Mouse (Mus musculus) heart, adult 2 months (tissue): ENCODE measurements at regions not wholly inside any gene's neighbourhood (a gene's known extent, or its start where the extent isn't known, plus 50 kb on each side); places are given as distances from the start of the nearest gene placed in this dataset.

Experiments
- DNase-seq, 2 experiments: peaks; one replicate each; pipeline ENCODE4 v3.0.0; 2021
- H3K27ac ChIP-seq: fragments of 200-600 bp; 2 replicates; pipeline ENCODE4 v1.8.1; 2022
- H3K27me3 ChIP-seq: fragments of 200-500 bp; 2 replicates; pipeline ENCODE4 v1.6.1; 2012; ENCODE audit warnings: mild to moderate bottlenecking, low read length, inconsistent platforms, mixed read lengths; ENCODE audit not compliant: control insufficient read depth, insufficient read depth
- H3K36me3 ChIP-seq: fragments of 200-500 bp; 2 replicates; pipeline ENCODE4 v1.6.1; 2012; ENCODE audit warnings: low read length, inconsistent platforms; ENCODE audit not compliant: control insufficient read depth, insufficient read depth
- H3K4me1 ChIP-seq: fragments of 200-500 bp; 2 replicates; pipeline ENCODE4 v1.6.1; 2011; ENCODE audit warnings: low read length; ENCODE audit not compliant: control insufficient read depth, insufficient read depth
- H3K4me3 ChIP-seq: fragments of 200-600 bp; 2 replicates; pipeline ENCODE4 v1.8.1; 2022
- H3K79me2 ChIP-seq: fragments of 200-500 bp; replicated peaks from 2 replicates; pipeline ENCODE4 v1.6.1; 2012; ENCODE audit warnings: mild to moderate bottlenecking, inconsistent platforms, low read length, moderate library complexity, mixed read lengths; ENCODE audit not compliant: control insufficient read depth, insufficient read depth
- H3K9ac ChIP-seq: fragments of 200-500 bp; 2 replicates; pipeline ENCODE4 v1.6.1; 2012; ENCODE audit warnings: low read depth, mild to moderate bottlenecking, control low read depth, inconsistent platforms, low read length, mixed read lengths
- CTCF ChIP-seq: fragments of 200-600 bp; IDR thresholded peaks from 2 replicates; pipeline ENCODE4 v1.8.1; 2022; ENCODE audit warnings: antibody characterized with exemption, mild to moderate bottlenecking, moderate library complexity
- EP300 ChIP-seq: fragments of 200-500 bp; IDR thresholded peaks from 2 replicates; pipeline ENCODE4 v1.6.1; 2011; ENCODE audit warnings: low read depth, low read length, control low read depth; ENCODE audit not compliant: insufficient read depth
- POLR2A ChIP-seq: fragments of 200-500 bp; IDR thresholded peaks from 2 replicates; pipeline ENCODE4 v1.6.1; 2011; ENCODE audit warnings: mild to moderate bottlenecking, low read depth, low read length, control low read depth; ENCODE audit not compliant: insufficient read depth
- whole genome bisulfite sequencing: fragments of 180-500 bp; shearing (Covaris S2); methylation state at CpG from one replicate; pipeline ENCODE4 v1.1.7; 2018; 5-methylcytosine and 5-hydroxymethylcytosine counted together
- intact Hi-C: fragments of 180-260 bp; cut with DNase I; formaldehyde crosslinking; loops from one replicate; pipeline ENCODE4 v1.15.1; 2025

GRCm38 (mm10) chr14:17172330-17173110 is 353.6 kb upstream of the Rarb start:
- TF ChIP-seq POLR2A (no peak), EP300 (no peak), CTCF (peak; percentile 20; the same call in 1 of the 2 replicates)
- no peak overlapping the region for H3K9ac ChIP-seq
- intact Hi-C loops = no loop called here

GRCm38 (mm10) chr14:17171896-17172295 is 352.9 kb upstream of the Rarb start:
- Histone ChIP-seq H3K27ac (no peak overlapping the region), H3K9ac (no peak overlapping the region), H3K4me1 (no peaks in the 10 kb centered on the region), H3K36me3 (no peaks in the 10 kb centered on the region), H3K27me3 (no peaks in the 10 kb centered on the region; the same call in 1 of the 2 replicates), H3K4me3 (no peak overlapping the region), H3K79me2 (no peaks in the 10 kb centered on the region)
- TF ChIP-seq CTCF (no peak), EP300 (no peak), POLR2A (no peak)
- intact Hi-C loops = no loop called here
- 41% methylated on average over 5 of the region's 5 CpGs for WGBS
- DNase-seq = no peak

More at GRCm38 (mm10) chr14:17172330-17173110, 353.6 kb upstream of the Rarb start:
- DNase-seq = peak; percentile 40 to 50
- Histone ChIP-seq H3K4me3 (no peak overlapping the region), H3K36me3 (no peaks in the 10 kb centered on the region), H3K79me2 (no peaks in the 10 kb centered on the region), H3K4me1 (no peaks in the 10 kb centered on the region), H3K27ac (no peak overlapping the region), H3K27me3 (no peaks in the 10 kb centered on the region; the same call in 1 of the 2 replicates)
- 3% methylated on average over 35 of the region's 35 CpGs for WGBS

- no peak overlapping the region for H3K4me3 ChIP-seq
- 68% methylated on average over 4 of the region's 4 CpGs for WGBS
- H3K79me2 ChIP-seq = no peaks in the 10 kb centered on the region
- intact Hi-C loops = no loop called here
- no peak for TF ChIP-seq EP300
- TF ChIP-seq POLR2A = no peak
- TF ChIP-seq CTCF = no peak
- no peaks in the 10 kb centered on the region for H3K36me3 ChIP-seq
- DNase-seq = no peak
- H3K27ac ChIP-seq = no peak overlapping the region
- no peaks in the 10 kb centered on the region for H3K4me1 ChIP-seq
- no peak overlapping the region for H3K9ac ChIP-seq
- no peaks in the 10 kb centered on the region; the same call in 1 of the 2 replicates for H3K27me3 ChIP-seq
Observed at GRCm38 (mm10) chr14:17158324-17158723, 339.4 kb upstream of the Rarb start.

GRCm38 (mm10) chr14:17156402-17156954 is 337.5 kb upstream of the Rarb start:
- Histone ChIP-seq H3K27ac (no peak overlapping the region), H3K27me3 (no peaks in the 10 kb centered on the region), H3K36me3 (no peaks in the 10 kb centered on the region), H3K4me1 (no peaks in the 10 kb centered on the region), H3K79me2 (no peaks in the 10 kb centered on the region), H3K9ac (no peak overlapping the region), H3K4me3 (no peak overlapping the region)
- TF ChIP-seq CTCF (no peak), POLR2A (no peak), EP300 (no peak)
- no peak for DNase-seq
- 66% methylated on average over 2 of the region's 2 CpGs for WGBS
- intact Hi-C loops = no loop called here

- Histone ChIP-seq H3K27me3 (no peaks in the 10 kb centered on the region), H3K4me3 (no peak overlapping the region), H3K4me1 (no peaks in the 10 kb centered on the region), H3K36me3 (no peaks in the 10 kb centered on the region), H3K79me2 (no peaks in the 10 kb centered on the region), H3K27ac (no peak overlapping the region), H3K9ac (no peak overlapping the region)
- TF ChIP-seq CTCF (no peak), POLR2A (no peak), EP300 (no peak)
- WGBS = 86% methylated on average over 1 of the region's 1 CpGs
- intact Hi-C loops = no loop called here
- DNase-seq = no peak
Observed at GRCm38 (mm10) chr14:17120679-17121078, 301.7 kb upstream of the Rarb start.

GRCm38 (mm10) chr14:17106668-17107067 is 287.7 kb upstream of the Rarb start:
- no peak overlapping the region for H3K9ac ChIP-seq
- TF ChIP-seq EP300 = no peak
- no peak for TF ChIP-seq CTCF
- no peak for TF ChIP-seq POLR2A
- no peaks in the 10 kb centered on the region for H3K79me2 ChIP-seq
- H3K27me3 ChIP-seq = no peaks in the 10 kb centered on the region
- intact Hi-C loops = no loop called here
- no peaks in the 10 kb centered on the region for H3K36me3 ChIP-seq
- 74% methylated on average over 1 of the region's 1 CpGs for WGBS
- no peak overlapping the region for H3K4me3 ChIP-seq
- no peaks in the 10 kb centered on the region for H3K4me1 ChIP-seq
- DNase-seq = no peak
- H3K27ac ChIP-seq = no peak overlapping the region
